Mouse (Mus musculus): Measurements from ENCODE around the gene Adgrl3. TPM values are rescaled to one million over a fixed set of nuclear protein-coding genes. Genes with fewer than 3 reads are reported as not detected.
"Not testable (repeated sequence)": the region's sequence is repeated elsewhere in the genome, so short reads cannot be mapped to it uniquely, and the experiment has no call there.

Adgrl3 gene
- polyA plus RNA-seq, 2 experiments from 2014 or later: 1.4 TPM; not detected in 1

GRCm38 (mm10) chr5:81427393-81427792 lies 407.5 kb downstream of the Adgrl3 start:
- ATAC-seq: no peak

- no peak for ATAC-seq
These were observed 416.4 kb downstream of the Adgrl3 start for GRCm38 (mm10) chr5:81436375-81436774.

GRCm38 (mm10) chr5:81442150-81442549 lies 422.2 kb downstream of the Adgrl3 start:
- no peak for ATAC-seq

- ATAC-seq: no peak
These were observed 446.0 kb downstream of the Adgrl3 start for GRCm38 (mm10) chr5:81465971-81466370.

- no peak for ATAC-seq
These were observed 454.7 kb downstream of the Adgrl3 start for GRCm38 (mm10) chr5:81474681-81475080.

GRCm38 (mm10) chr5:81475406-81475805 lies 455.5 kb downstream of the Adgrl3 start:
- ATAC-seq: no peak

GRCm38 (mm10) chr5:81475971-81476606 lies 456.2 kb downstream of the Adgrl3 start:
- ATAC-seq: no peak

GRCm38 (mm10) chr5:81480911-81481310 lies 461.0 kb downstream of the Adgrl3 start:
- no peak for ATAC-seq

- no peak for ATAC-seq
These were observed 464.0 kb downstream of the Adgrl3 start for GRCm38 (mm10) chr5:81483890-81484289.

GRCm38 (mm10) chr5:81501076-81501475 lies 481.1 kb downstream of the Adgrl3 start:
- no peak for ATAC-seq

- ATAC-seq: no peak
These were observed 499.0 kb downstream of the Adgrl3 start for GRCm38 (mm10) chr5:81518720-81519496.

GRCm38 (mm10) chr5:81519497-81520382 lies 499.8 kb downstream of the Adgrl3 start:
- no peak for ATAC-seq

- no peak for ATAC-seq
These were observed 502.8 kb downstream of the Adgrl3 start for GRCm38 (mm10) chr5:81522760-81523159.

GRCm38 (mm10) chr5:81524532-81524961 lies 504.6 kb downstream of the Adgrl3 start:
- no peak for ATAC-seq

- no peak for ATAC-seq
These were observed 505.4 kb downstream of the Adgrl3 start for GRCm38 (mm10) chr5:81525326-81525725.

- ATAC-seq: no peak
These were observed 511.7 kb downstream of the Adgrl3 start for GRCm38 (mm10) chr5:81531639-81532038.

GRCm38 (mm10) chr5:81550211-81550610 lies 530.3 kb downstream of the Adgrl3 start:
- no peak for ATAC-seq

GRCm38 (mm10) chr5:81555149-81555548 lies 535.2 kb downstream of the Adgrl3 start:
- ATAC-seq: not testable (repeated sequence)

- no peak for ATAC-seq
These were observed 536.1 kb downstream of the Adgrl3 start for GRCm38 (mm10) chr5:81556008-81556407.

GRCm38 (mm10) chr5:81558965-81559364 lies 539.0 kb downstream of the Adgrl3 start:
- ATAC-seq: no peak

GRCm38 (mm10) chr5:81564294-81564693 lies 544.4 kb downstream of the Adgrl3 start:
- ATAC-seq: no peak

GRCm38 (mm10) chr5:81566577-81566976 lies 546.6 kb downstream of the Adgrl3 start:
- ATAC-seq: no peak

- ATAC-seq: no peak
These were observed 548.8 kb downstream of the Adgrl3 start for GRCm38 (mm10) chr5:81568743-81569142.
